Mouse (Mus musculus): ENCODE results near the gene Hs2st1. TPM values are rescaled to one million over a fixed set of nuclear protein-coding genes. Genes with fewer than 3 reads are reported as not detected.
A peak's percentile ranks its signal among the peaks of the same experiment; 100 is the strongest.

Hs2st1 gene
- total and polyA plus RNA-seq, 3 experiments: 13.6 to 16.1 TPM; not detected in 1

DNA sequence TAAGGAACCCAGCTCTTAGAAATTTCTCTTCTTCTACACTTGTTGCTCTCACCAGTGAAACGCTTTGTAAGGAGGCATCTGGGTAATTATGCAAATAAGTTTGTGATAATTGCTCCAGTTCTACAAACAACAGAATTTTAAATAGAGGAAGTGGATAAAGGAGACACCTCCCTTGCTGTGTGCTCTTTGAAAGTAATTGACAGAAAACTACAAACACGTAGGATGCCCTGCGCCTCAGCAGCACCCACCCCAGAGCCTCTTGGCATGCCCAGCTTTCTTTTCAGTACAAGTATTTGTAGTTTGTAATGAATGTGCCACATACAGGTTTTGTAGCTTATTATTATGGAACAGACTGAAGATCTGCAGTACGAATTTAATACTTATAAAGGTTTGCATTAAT is 27.1 kb upstream of the Hs2st1 start:
- Histone ChIP-seq H3K4me3 (ENCODE audit: control insufficient read depth in 1 of 2, insufficient read depth in 1 of 2, low read depth in 2 of 2, low read length in 2 of 2) (no peak overlapping the region), H3K9me3 (replicated peaks; ENCODE audit: insufficient read depth, low read length) (no peaks in the 10 kb centered on the region), H3K27ac (ENCODE audit: control insufficient read depth, low read depth, low read length) (no peak overlapping the region), H3K36me3 (ENCODE audit: control insufficient read depth in 1 of 2, insufficient read depth in 2 of 2, low read length in 2 of 2) (peaks cover 3 to 10% of the 10 kb centered on the region in 2 experiments), H3K4me1 (ENCODE audit: control insufficient read depth in 1 of 2, insufficient read depth in 2 of 2, low read length in 2 of 2) (no peaks in the 10 kb centered on the region; a peak in 1 of 4 replicates), H3K79me2 (ENCODE audit: control insufficient read depth, insufficient read depth, low read length, poor library complexity) (no peaks in the 10 kb centered on the region), H3K9ac (ENCODE audit: control insufficient read depth, low read depth, low read length, poor library complexity, severe bottlenecking) (no peak overlapping the region), H3K27me3 (ENCODE audit: control insufficient read depth in 1 of 2, insufficient read depth in 2 of 2, low read length in 2 of 2) (no peaks in the 10 kb centered on the region)
- peak; percentile 51 for DNase-seq (ENCODE audit: low read depth, low spot score)
- TF ChIP-seq MXI1 (IDR thresholded peaks at IDR 0.05; ENCODE audit: low read depth, low read length) (no peak), USF2 (IDR thresholded peaks at IDR 0.05; ENCODE audit: borderline replicate concordance in 1 of 2, insufficient read depth in 1 of 2, low read depth in 1 of 2, low read length in 2 of 2) (no peak), ELF1 (IDR thresholded peaks at IDR 0.05; ENCODE audit: low read depth, low read length) (no peak), MAX (IDR thresholded peaks at IDR 0.05; ENCODE audit: low read length) (no peak), EP300 (IDR thresholded peaks at IDR 0.05; ENCODE audit: low read depth in 1 of 2, low read length in 2 of 2) (no peak), POLR2A (IDR thresholded peaks at IDR 0.05; ENCODE audit: control insufficient read depth in 1 of 2, insufficient read depth in 1 of 2, low read depth in 1 of 2, low read length in 2 of 2, poor library complexity in 1 of 2) (no peak), JUND (IDR thresholded peaks at IDR 0.05; ENCODE audit: low read depth, low read length) (no peak), ZMIZ1 (IDR thresholded peaks at IDR 0.05; ENCODE audit: low read depth, low read length) (no peak), MAZ (IDR thresholded peaks at IDR 0.05; ENCODE audit: low read depth, low read length) (no peak), MEF2A (IDR thresholded peaks at IDR 0.05; ENCODE audit: extremely low read depth, insufficient replicate concordance, low read depth, low read length, poor library complexity, severe bottlenecking) (no peak), POLR2AphosphoS5 (IDR thresholded peaks at IDR 0.05; ENCODE audit: borderline replicate concordance, low read depth, low read length) (no peak), MYC (IDR thresholded peaks at IDR 0.05; ENCODE audit: low read depth, low read length) (no peak), USF1 (IDR thresholded peaks at IDR 0.05; ENCODE audit: low read depth, low read length) (no peak), ZC3H11A (IDR thresholded peaks at IDR 0.05; ENCODE audit: low read depth, low read length) (no peak)

DNA sequence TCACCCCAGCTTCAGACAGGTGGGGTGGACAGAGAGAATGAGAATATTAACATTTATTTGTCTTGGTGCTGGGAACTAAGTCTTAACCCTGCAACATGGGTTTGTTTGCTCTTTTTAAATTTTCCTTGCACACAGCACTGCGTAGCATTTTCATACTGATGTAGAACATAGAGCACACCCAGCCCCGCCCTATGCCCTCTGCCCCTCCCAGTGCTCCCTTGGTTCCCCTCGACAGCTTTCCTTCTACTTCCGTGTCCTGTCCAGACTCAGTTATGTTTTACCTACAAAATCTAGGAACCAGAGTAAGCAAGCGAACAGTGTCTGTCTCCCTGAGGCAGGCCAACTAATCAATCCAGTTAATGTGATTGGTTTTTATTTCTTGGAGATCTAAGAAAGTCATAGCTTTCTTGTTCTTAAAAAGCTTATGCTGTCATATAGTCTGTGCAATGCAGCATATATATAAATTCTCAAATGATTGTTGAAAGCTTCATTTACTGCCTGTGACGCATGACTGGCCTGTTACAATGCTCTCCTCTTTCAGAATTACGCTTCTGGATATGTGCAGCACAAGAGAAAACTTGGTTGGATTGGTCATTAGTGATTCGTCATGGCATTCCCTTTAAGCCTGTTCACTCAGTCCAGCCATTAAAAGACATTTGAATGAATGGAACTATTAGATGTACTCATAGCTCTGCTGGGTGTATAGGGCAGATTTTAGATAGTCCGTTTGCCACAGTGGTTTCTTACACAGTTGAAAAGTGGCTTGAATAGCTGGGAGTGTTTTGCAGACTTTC is 23.2 kb upstream of the Hs2st1 start:
- Histone ChIP-seq H3K4me3 (ENCODE audit: control insufficient read depth in 1 of 2, insufficient read depth in 1 of 2, low read depth in 2 of 2, low read length in 2 of 2) (no peak overlapping the region), H3K36me3 (ENCODE audit: control insufficient read depth in 1 of 2, insufficient read depth in 2 of 2, low read length in 2 of 2) (peaks cover 3 to 20% of the 10 kb centered on the region in 2 experiments)
- TF ChIP-seq ZNF384 (IDR thresholded peaks at IDR 0.05; ENCODE audit: low read depth, low read length) (no peak), MYB (IDR thresholded peaks at IDR 0.05; ENCODE audit: low read depth, low read length) (no peak), CTCF (IDR thresholded peaks at IDR 0.05 in 2 of 3, conservative IDR thresholded peaks at IDR 0.05 in 1 of 3; ENCODE audit: control insufficient read depth in 1 of 3, insufficient read depth in 1 of 3, low read depth in 2 of 3, low read length in 3 of 3, poor library complexity in 1 of 3, severe bottlenecking in 1 of 3) (no peak), MXI1 (IDR thresholded peaks at IDR 0.05; ENCODE audit: low read depth, low read length) (no peak), TAL1 (IDR thresholded peaks at IDR 0.05; ENCODE audit: low read length) (no peak), ELF1 (IDR thresholded peaks at IDR 0.05; ENCODE audit: low read depth, low read length) (no peak), ZMIZ1 (IDR thresholded peaks at IDR 0.05; ENCODE audit: low read depth, low read length) (no peak)

More for the DNA sequence above, 23.2 kb upstream of the Hs2st1 start:
- Histone ChIP-seq H3K27me3 (ENCODE audit: control insufficient read depth in 1 of 2, insufficient read depth in 2 of 2, low read length in 2 of 2) (no peaks in the 10 kb centered on the region), H3K9me3 (replicated peaks; ENCODE audit: insufficient read depth, low read length) (no peaks in the 10 kb centered on the region), H3K27ac (ENCODE audit: control insufficient read depth, low read depth, low read length) (no peak overlapping the region), H3K9ac (ENCODE audit: control insufficient read depth, low read depth, low read length, poor library complexity, severe bottlenecking) (no peak overlapping the region), H3K79me2 (ENCODE audit: control insufficient read depth, insufficient read depth, low read length, poor library complexity) (no peaks in the 10 kb centered on the region), H3K4me1 (ENCODE audit: control insufficient read depth in 1 of 2, insufficient read depth in 2 of 2, low read length in 2 of 2) (no peaks in the 10 kb centered on the region; a peak in 1 of 4 replicates)
- no peak for DNase-seq (ENCODE audit: low read depth, low spot score)

Data from MEL (cell line).